Mouse (Mus musculus) embryonic fibroblast, embryonic 13.5 days (primary cell): ENCODE measurements around the gene Rad9a.

Experiments used
- CTCF ChIP-seq: IDR thresholded peaks from 2 replicates; pipeline ENCODE4 v1.5.1; 2011; ENCODE audit warnings: mild to moderate bottlenecking, control low read depth, low read length, moderate library complexity, borderline replicate concordance; ENCODE audit not compliant: insufficient read depth
- POLR2A ChIP-seq: IDR thresholded peaks from 2 replicates; pipeline ENCODE4 v1.6.1; 2011; ENCODE audit warnings: low read depth, mild to moderate bottlenecking, control low read depth, low read length, moderate library complexity

DNA sequence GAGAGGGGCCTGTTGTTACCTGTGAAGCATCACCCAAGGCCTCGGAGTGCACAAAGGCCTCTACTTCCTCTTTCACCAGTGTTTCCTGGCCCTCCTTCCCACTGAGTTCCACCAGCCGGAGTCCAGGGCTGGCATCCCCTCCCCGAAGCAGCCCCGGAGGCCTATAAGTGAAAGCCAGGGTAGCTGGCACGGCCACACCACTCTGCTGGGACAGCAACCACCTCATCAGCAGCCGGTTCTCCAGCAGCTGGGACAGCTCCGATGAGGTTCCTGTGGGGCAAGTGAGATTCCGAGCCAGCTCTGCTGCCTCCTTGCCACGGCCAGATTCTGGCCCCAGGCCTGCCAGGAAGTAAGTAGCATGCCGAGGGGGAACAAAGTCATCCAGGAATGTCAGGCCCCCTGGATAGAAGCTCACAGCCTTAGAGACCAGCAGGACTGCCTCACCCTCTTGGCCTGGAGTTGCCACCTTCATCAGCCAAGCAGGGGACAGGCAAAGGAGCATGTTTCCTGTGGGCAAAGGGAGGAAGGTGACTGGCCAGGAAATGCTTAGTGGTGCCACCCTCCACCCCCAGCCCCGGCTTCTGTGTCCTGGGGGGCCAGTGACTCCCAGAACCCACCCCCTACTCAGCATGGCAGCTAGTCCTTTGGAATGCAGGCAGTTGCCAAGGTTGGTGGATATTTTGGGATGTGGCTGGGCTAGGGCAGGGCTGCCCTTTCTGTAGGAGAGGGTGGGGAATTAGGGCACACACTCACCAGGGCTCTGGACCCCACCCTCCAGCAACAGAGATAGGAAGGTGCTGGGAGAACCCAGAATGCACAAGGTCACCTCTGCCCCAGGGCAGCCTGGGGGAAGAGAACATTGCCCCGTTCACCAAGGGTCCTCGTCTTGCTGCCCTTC lies 29.8 kb downstream of the Rad9a start:
- TF ChIP-seq CTCF (no peak), POLR2A (no peak)
